Mouse (Mus musculus): ENCODE results near the gene Arpc1a. TPM values are rescaled to one million over a fixed set of nuclear protein-coding genes. Genes with fewer than 3 reads are reported as not detected.
"Not testable (repeated sequence)": the region's sequence is repeated elsewhere in the genome, so short reads cannot be mapped to it uniquely, and the experiment has no call there.

Arpc1a gene
- polyA plus RNA-seq (2012; rRNA removed) = 253 and 254 TPM in 2 replicates

DNA sequence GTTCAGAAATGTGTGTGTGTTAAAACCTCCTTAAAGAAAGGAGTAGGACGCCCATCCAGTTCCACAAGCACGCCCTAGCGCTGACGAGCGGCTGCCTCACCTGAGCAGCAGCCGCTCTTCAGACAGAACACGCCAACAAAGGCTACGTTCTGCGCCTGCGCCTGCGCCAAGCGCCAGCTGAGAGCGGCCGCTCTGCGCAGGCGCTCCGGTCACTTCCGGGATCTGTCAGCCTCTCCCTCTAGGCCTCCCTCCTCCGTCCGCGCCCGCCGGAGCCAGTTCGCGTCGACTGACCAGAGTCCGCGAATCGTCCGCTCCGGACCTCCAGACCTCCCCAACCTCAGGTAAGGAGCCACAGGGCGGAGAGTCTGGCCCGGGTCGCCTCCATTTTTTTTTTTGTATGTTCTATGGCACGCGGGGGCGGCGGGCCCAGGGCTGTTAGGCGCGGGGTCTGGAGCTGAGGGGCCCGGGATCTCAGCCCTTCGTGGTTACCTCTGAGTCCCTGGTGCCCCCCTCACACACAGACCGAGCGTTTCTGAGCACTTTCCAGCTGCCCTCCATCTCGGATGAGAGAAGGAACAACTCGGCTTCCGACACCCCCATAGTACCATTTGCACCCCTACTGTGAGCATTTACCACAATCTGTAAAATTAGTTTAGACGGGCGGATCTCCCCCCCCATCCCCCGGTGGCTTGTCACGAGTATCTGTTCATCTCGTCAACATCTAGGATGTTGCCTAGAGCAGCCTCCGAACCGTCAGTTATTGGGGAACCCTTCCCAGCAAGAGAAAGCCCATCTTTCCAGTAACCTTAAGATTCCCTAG lies at the start of gene Arpc1a, which contains the start of gene Kpna7:
Gene Arpc1a (plus strand): TSS at position 199 of the 820 bp plus-strand sequence.
Gene Kpna7 (minus strand): TSS at position 399 of the 820 bp plus-strand sequence.
- TF ChIP-seq CTCF (IDR thresholded peaks at IDR 0.05; ENCODE audit: extremely low read depth, insufficient read depth, low read length) (no peak), POLR2A (IDR thresholded peaks at IDR 0.05; ENCODE audit: extremely low read depth, insufficient read depth, low read length) (peak; percentile 88)
- Histone ChIP-seq H3K4me3 (ENCODE audit: insufficient read depth, low read length) (peak within 1 kb of the TSS; percentile 63), H3K27ac (ENCODE audit: insufficient read depth, low read length) (peak within 1 kb of the TSS; percentile 20; the same call in 1 of the 2 replicates), H3K4me1 (ENCODE audit: control insufficient read depth, insufficient read depth, low read length) (peaks cover 7% of the 10 kb centered on the region)

DNA sequence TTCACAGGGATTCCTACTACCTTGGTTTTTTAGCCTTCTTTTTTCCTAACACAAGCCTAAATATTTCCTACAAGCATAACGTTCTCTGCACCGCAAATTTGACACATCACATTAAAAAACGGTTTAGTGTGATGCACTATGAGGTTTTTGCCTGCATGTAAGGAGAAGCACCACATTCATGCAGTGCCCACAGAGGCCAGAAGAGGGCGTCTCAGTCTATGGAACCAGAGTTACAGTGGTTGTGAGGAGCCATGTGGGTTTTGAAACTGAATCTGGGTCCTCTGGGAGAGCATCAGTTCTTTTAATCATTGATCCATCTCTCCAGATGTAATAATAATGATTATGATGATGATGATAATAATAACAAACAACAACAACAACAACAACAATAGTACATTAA lies 42.0 kb upstream of the Arpc1a start:
- no peaks in the 10 kb centered on the region for H3K4me1 ChIP-seq (ENCODE audit: control insufficient read depth, insufficient read depth, low read length)
- H3K4me3 ChIP-seq (ENCODE audit: insufficient read depth, low read length) = no peak overlapping the region
- H3K27ac ChIP-seq (ENCODE audit: insufficient read depth, low read length) = no peak overlapping the region
- TF ChIP-seq CTCF (IDR thresholded peaks at IDR 0.05; ENCODE audit: extremely low read depth, insufficient read depth, low read length) (0 out of 2 replicates have a peak, but pooled peaks have one; percentile 18), POLR2A (IDR thresholded peaks at IDR 0.05; ENCODE audit: extremely low read depth, insufficient read depth, low read length) (no peak)

DNA sequence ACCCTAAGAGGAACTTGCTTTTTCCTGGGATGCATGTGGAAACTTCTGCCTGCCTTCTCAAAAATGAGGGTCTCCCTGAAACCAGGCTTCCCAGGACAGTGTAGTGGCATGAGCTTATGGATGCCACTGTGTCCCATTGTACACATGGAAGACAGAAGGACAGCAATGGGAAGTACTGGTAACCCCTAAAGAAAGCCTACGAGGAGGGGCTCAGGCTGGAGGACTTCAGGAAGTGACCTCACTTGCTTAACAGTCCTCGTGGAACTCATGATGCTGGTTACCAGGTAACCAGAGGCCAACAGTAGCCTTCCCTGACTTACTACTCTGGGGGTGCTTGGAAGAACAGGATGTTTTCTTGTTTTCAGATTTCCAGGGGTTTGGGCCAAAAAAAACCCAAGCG lies 40.9 kb upstream of the Arpc1a start, which contains the start of gene 1700018F24Rik:
Gene 1700018F24Rik (plus strand): TSS at position 301 of the 400 bp plus-strand sequence.
- not testable (repeated sequence) for H3K27ac ChIP-seq (ENCODE audit: insufficient read depth, low read length); H3K4me1 ChIP-seq (ENCODE audit: control insufficient read depth, insufficient read depth, low read length); H3K4me3 ChIP-seq (ENCODE audit: insufficient read depth, low read length)

DNA sequence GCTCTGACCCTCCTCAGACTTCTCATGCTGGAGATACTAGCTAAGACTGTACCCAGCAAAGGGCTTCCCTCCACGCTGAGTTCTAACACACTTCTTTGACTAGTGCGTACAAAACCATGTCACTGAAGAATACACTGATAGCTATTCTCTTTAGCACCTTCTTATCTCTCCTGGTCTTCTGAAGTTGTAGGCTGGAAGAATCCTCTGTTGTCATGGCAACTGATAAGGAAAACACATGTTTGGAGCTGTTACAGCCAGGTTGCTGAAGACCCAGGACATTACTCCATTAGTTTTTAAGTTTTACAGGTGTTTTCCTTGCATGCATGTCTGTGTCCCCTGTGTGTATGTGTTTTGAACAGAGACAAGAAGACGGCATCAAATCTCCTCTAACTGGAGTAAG lies 29.4 kb upstream of the Arpc1a start:
- H3K27ac ChIP-seq (ENCODE audit: insufficient read depth, low read length); H3K4me3 ChIP-seq (ENCODE audit: insufficient read depth, low read length); H3K4me1 ChIP-seq (ENCODE audit: control insufficient read depth, insufficient read depth, low read length): not testable (repeated sequence)

DNA sequence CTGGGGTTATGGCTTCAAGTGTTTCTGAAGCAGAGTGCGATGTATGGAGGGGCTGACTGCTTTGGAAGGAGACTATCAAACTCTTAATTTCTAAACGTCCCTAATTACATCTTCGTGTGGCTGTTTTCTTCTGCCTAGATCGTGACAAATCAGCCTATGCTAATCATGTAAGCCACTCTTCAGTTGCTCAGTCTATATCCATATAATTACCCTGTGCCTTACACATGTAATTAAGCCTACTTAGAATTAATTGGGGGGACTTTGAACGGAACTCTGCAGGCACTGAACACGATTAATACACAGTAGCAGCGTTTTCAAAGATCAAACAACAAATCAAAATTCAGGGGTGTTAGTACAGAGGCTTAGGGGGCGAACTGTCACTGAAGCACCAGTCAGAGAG lies 25.7 kb upstream of the Arpc1a start:
- TF ChIP-seq POLR2A (IDR thresholded peaks at IDR 0.05; ENCODE audit: extremely low read depth, insufficient read depth, low read length) = no peak
- no peak for TF ChIP-seq CTCF (IDR thresholded peaks at IDR 0.05; ENCODE audit: extremely low read depth, insufficient read depth, low read length)
- Histone ChIP-seq H3K27ac (ENCODE audit: insufficient read depth, low read length) (no peak overlapping the region), H3K4me1 (ENCODE audit: control insufficient read depth, insufficient read depth, low read length) (no peaks in the 10 kb centered on the region), H3K4me3 (ENCODE audit: insufficient read depth, low read length) (no peak overlapping the region)

DNA sequence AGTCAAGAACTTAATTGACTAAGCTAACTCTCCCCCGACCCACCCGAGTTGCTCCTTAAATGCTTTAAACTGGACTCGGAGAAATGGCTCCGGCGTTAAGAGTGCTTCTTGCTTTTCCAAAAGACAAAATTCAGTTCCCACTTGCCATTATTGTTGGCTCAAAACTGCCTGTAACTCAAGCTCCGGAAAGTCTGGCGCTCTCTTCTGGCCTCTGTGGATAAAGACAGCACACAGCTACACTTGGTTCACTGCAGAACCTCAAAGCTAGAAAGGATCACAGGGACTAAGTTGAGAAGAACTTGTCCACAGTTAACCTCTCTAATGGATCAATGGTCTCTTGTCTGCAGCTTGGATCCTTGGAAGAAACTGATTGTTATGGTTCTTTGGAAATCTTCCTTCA lies 24.9 kb upstream of the Arpc1a start:
- Histone ChIP-seq H3K27ac (ENCODE audit: insufficient read depth, low read length) (no peak overlapping the region), H3K4me1 (ENCODE audit: control insufficient read depth, insufficient read depth, low read length) (no peaks in the 10 kb centered on the region), H3K4me3 (ENCODE audit: insufficient read depth, low read length) (no peak overlapping the region)
- TF ChIP-seq POLR2A (IDR thresholded peaks at IDR 0.05; ENCODE audit: extremely low read depth, insufficient read depth, low read length) (no peak), CTCF (IDR thresholded peaks at IDR 0.05; ENCODE audit: extremely low read depth, insufficient read depth, low read length) (no peak)

DNA sequence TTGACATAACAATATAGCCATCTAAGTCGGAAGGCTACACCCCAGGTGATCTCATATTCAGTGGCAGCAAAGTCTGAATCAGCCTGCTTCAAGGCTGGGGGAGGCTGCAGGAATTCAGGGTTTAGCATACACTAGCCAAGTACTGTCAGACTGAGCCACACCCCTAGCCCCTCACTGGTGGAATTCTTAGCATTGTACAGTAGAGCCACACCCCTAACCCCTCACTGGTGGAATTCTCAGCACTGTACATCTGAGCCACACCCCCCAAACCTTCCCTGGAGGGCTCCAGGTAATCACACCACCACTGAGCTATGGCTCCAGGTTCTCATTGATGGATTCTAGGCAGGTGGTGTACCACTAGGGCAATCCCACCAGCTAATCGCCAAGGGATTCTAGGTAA lies 24.1 kb upstream of the Arpc1a start:
- Histone ChIP-seq H3K4me1 (ENCODE audit: control insufficient read depth, insufficient read depth, low read length) (no peaks in the 10 kb centered on the region), H3K4me3 (ENCODE audit: insufficient read depth, low read length) (no peak overlapping the region), H3K27ac (ENCODE audit: insufficient read depth, low read length) (no peak overlapping the region)
- no peak for TF ChIP-seq CTCF (IDR thresholded peaks at IDR 0.05; ENCODE audit: extremely low read depth, insufficient read depth, low read length)
- TF ChIP-seq POLR2A (IDR thresholded peaks at IDR 0.05; ENCODE audit: extremely low read depth, insufficient read depth, low read length) = no peak

DNA sequence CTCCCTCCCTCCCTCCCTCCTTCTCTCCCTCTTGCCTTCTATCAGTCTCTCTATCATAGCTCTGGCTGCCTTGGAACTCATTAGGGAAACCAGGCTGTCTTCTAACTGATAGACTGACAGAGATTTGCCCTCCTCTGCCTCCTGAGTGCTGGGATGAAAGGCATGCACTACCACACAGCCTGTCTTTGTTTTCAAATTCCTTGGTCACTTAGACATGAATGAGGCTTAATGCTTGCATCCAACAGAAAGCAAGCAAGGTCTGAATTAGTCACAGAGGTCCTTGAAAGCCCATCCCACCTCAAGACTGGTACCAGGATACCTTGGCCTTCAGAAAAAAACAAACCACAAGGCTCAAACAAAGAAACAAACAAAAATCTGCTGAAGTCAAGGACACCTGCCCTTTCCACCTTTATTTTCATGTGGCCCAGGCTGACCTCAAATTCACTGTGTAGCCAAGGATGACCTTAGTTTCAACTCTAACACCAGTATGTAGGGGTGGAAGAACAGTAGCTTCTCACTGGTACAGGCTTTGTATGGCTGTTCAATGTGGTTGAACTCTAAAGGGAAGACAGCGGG lies 18.8 kb upstream of the Arpc1a start:
- no peak for TF ChIP-seq CTCF (IDR thresholded peaks at IDR 0.05; ENCODE audit: extremely low read depth, insufficient read depth, low read length)
- no peak for TF ChIP-seq POLR2A (IDR thresholded peaks at IDR 0.05; ENCODE audit: extremely low read depth, insufficient read depth, low read length)
- Histone ChIP-seq H3K27ac (ENCODE audit: insufficient read depth, low read length) (no peak overlapping the region), H3K4me3 (ENCODE audit: insufficient read depth, low read length) (no peak overlapping the region), H3K4me1 (ENCODE audit: control insufficient read depth, insufficient read depth, low read length) (no peaks in the 10 kb centered on the region)

DNA sequence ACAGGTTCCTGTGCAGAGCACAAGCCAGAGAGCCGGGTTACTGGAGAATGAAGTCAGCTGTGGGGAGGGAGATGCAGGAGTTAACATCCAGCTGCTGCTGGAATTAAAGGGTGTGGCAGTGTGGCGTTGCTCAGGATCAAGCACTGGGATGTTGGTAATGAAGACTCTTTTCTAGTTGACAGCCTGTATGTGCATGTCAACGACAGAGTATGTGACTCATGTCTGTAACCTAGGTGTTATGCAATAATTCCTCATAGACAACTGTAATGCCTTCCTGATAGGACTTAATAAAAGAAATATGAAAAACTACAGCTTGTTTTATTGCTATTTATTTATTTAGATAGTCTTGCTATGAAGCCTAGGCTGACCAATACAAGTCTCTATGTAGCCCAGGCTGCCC lies 14.8 kb upstream of the Arpc1a start:
- no peak overlapping the region for H3K27ac ChIP-seq (ENCODE audit: insufficient read depth, low read length)
- no peak overlapping the region for H3K4me3 ChIP-seq (ENCODE audit: insufficient read depth, low read length)
- TF ChIP-seq POLR2A (IDR thresholded peaks at IDR 0.05; ENCODE audit: extremely low read depth, insufficient read depth, low read length) (no peak), CTCF (IDR thresholded peaks at IDR 0.05; ENCODE audit: extremely low read depth, insufficient read depth, low read length) (no peak)
- no peaks in the 10 kb centered on the region for H3K4me1 ChIP-seq (ENCODE audit: control insufficient read depth, insufficient read depth, low read length)

DNA sequence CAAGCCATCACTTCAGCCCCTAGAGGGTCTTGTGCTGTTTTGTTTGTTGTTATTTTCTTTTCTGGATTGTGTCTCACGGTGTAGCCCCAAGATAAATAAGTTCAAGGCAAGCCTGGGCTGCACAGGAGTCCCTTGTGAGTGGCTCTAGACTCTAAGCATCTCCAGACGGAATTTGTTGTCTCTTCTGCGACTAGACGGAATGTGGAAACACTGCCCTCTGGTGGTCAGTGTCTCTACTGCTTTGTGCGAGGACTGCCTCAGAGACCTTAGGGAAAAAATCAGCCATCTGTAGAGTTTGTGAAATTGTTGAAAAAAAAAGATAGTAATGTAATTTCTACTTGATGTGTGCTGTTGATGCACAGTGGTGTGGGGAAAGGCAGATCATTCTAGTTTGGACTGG lies 13.9 kb upstream of the Arpc1a start:
- Histone ChIP-seq H3K4me1 (ENCODE audit: control insufficient read depth, insufficient read depth, low read length) (no peaks in the 10 kb centered on the region), H3K4me3 (ENCODE audit: insufficient read depth, low read length) (no peak overlapping the region), H3K27ac (ENCODE audit: insufficient read depth, low read length) (no peak overlapping the region)
- peak; percentile 85 for TF ChIP-seq CTCF (IDR thresholded peaks at IDR 0.05; ENCODE audit: extremely low read depth, insufficient read depth, low read length)
- TF ChIP-seq POLR2A (IDR thresholded peaks at IDR 0.05; ENCODE audit: extremely low read depth, insufficient read depth, low read length) = no peak
